Mouse (Mus musculus) bone marrow macrophage, adult 2 months (primary cell): ENCODE results near the gene Rcan1. TPM values are rescaled to one million over a fixed set of nuclear protein-coding genes. Genes with fewer than 3 reads are reported as not detected.

Experiments
- H3K27ac ChIP-seq: 2 replicates; pipeline ENCODE4 v1.5.1; 2012; ENCODE audit warnings: low read depth, low read length; ENCODE audit not compliant: insufficient read depth
- H3K4me1 ChIP-seq: 2 replicates; pipeline ENCODE4 v1.6.1; 2012; ENCODE audit warnings: low read length; ENCODE audit not compliant: control insufficient read depth, insufficient read depth
- H3K4me3 ChIP-seq: 2 replicates; pipeline ENCODE4 v1.5.1; 2012; ENCODE audit warnings: mild to moderate bottlenecking, low read length, moderate library complexity; ENCODE audit not compliant: insufficient read depth
- CTCF ChIP-seq: IDR thresholded peaks from 2 replicates; pipeline ENCODE4 v1.5.1; 2012; ENCODE audit warnings: low read depth, mild to moderate bottlenecking, low read length, moderate library complexity
- POLR2A ChIP-seq: IDR thresholded peaks from 2 replicates; pipeline ENCODE4 v1.6.1; 2012; ENCODE audit warnings: mild to moderate bottlenecking, low read depth, low read length, borderline replicate concordance
- polyA plus RNA-seq: library from polyadenylated mRNA; stranded (reverse); fragments of >200 nt; gene quantifications from 2 replicates; pipeline ENCODE4 v1.2.4, GENCODE M21; 2012; ENCODE audit not compliant: missing spikeins, insufficient read depth, insufficient read length

The Rcan1 gene
- polyA plus RNA-seq, 1 experiment, result 15.8 TPM

- Histone ChIP-seq H3K27ac (no peak overlapping the region), H3K4me3 (no peak overlapping the region), H3K4me1 (no peaks in the 10 kb centered on the region)
- no peak for TF ChIP-seq CTCF
- TF ChIP-seq POLR2A, result no peak
Measured at GRCm38 (mm10) chr16:92387692-92388091, 83.0 kb downstream of the Rcan1 start.

GRCm38 (mm10) chr16:92385062-92385461 lies 85.6 kb downstream of the Rcan1 start:
- Histone ChIP-seq H3K4me1 (no peaks in the 10 kb centered on the region), H3K4me3 (no peak overlapping the region), H3K27ac (no peak overlapping the region)
- TF ChIP-seq POLR2A, result no peak
- TF ChIP-seq CTCF, result peak; percentile 75

- H3K4me3 ChIP-seq, result no peak overlapping the region
- H3K27ac ChIP-seq, result no peak overlapping the region
- TF ChIP-seq POLR2A, result no peak
- no peak for TF ChIP-seq CTCF
- H3K4me1 ChIP-seq, result no peaks in the 10 kb centered on the region
Measured at GRCm38 (mm10) chr16:92383412-92383811, 87.3 kb downstream of the Rcan1 start.

GRCm38 (mm10) chr16:92382508-92382907 lies 88.2 kb downstream of the Rcan1 start:
- Histone ChIP-seq H3K4me1 (no peaks in the 10 kb centered on the region), H3K27ac (no peak overlapping the region), H3K4me3 (no peak overlapping the region)
- TF ChIP-seq CTCF (no peak), POLR2A (no peak)

GRCm38 (mm10) chr16:92381092-92381491 lies 89.6 kb downstream of the Rcan1 start:
- Histone ChIP-seq H3K4me3 (no peak overlapping the region), H3K27ac (no peak overlapping the region), H3K4me1 (no peaks in the 10 kb centered on the region)
- TF ChIP-seq POLR2A (no peak), CTCF (no peak)

GRCm38 (mm10) chr16:92376976-92377375 lies 93.7 kb downstream of the Rcan1 start:
- no peak overlapping the region for H3K4me3 ChIP-seq
- H3K4me1 ChIP-seq, result no peaks in the 10 kb centered on the region
- TF ChIP-seq POLR2A (no peak), CTCF (no peak)
- H3K27ac ChIP-seq, result no peak overlapping the region

- TF ChIP-seq POLR2A, result no peak
- no peak for TF ChIP-seq CTCF
- Histone ChIP-seq H3K4me1 (no peaks in the 10 kb centered on the region), H3K27ac (no peak overlapping the region), H3K4me3 (no peak overlapping the region)
Measured at GRCm38 (mm10) chr16:92371623-92372022, 99.0 kb downstream of the Rcan1 start.

GRCm38 (mm10) chr16:92369260-92369659 lies 101.4 kb downstream of the Rcan1 start:
- Histone ChIP-seq H3K4me3 (no peak overlapping the region), H3K27ac (no peak overlapping the region), H3K4me1 (no peaks in the 10 kb centered on the region)
- no peak for TF ChIP-seq CTCF
- no peak for TF ChIP-seq POLR2A

GRCm38 (mm10) chr16:92365477-92365876 lies 105.2 kb downstream of the Rcan1 start:
- no peaks in the 10 kb centered on the region for H3K4me1 ChIP-seq
- H3K4me3 ChIP-seq, result no peak overlapping the region
- no peak overlapping the region for H3K27ac ChIP-seq
- TF ChIP-seq POLR2A (no peak), CTCF (no peak)

- TF ChIP-seq CTCF, result no peak
- TF ChIP-seq POLR2A, result no peak
- no peaks in the 10 kb centered on the region for H3K4me1 ChIP-seq
- H3K27ac ChIP-seq, result no peak overlapping the region
- H3K4me3 ChIP-seq, result no peak overlapping the region
Measured at GRCm38 (mm10) chr16:92360711-92361110, 110.0 kb downstream of the Rcan1 start.

GRCm38 (mm10) chr16:92359229-92359628 lies 111.4 kb downstream of the Rcan1 start, which contains the start of gene Kcne1:
Gene Kcne1 (minus strand): TSS chr16:92359468.
- H3K4me3 ChIP-seq, result no peak within 1 kb of the TSS
- no peaks in the 10 kb centered on the region for H3K4me1 ChIP-seq
- TF ChIP-seq CTCF, result no peak
- TF ChIP-seq POLR2A, result no peak

More at GRCm38 (mm10) chr16:92359229-92359628, 111.4 kb downstream of the Rcan1 start, which contains the start of gene Kcne1:
- H3K27ac ChIP-seq, result no peak within 1 kb of the TSS
